Mouse (Mus musculus) ovary, adult 18-20 months (tissue): Measurements from ENCODE around the gene Gm10799.
"Not testable (repeated sequence)": the region's sequence is repeated elsewhere in the genome, so short reads cannot be mapped to it uniquely, and the experiment has no call there.

Experiments
- DNase-seq: peaks from one replicate; pipeline ENCODE4 v3.0.0; 2022; ENCODE audit warnings: low spot score, mixed read lengths

The Gm10799 gene

GRCm38 (mm10) chr2:104068450-104068849, at the start of gene Gm10799:
Gene Gm10799, minus strand, starts transcription at chr2:104068550.
- not testable (repeated sequence) for DNase-seq

- not testable (repeated sequence) for DNase-seq
These were observed 48.8 kb upstream of the Gm10799 start for GRCm38 (mm10) chr2:104117173-104117572.

- no peak for DNase-seq
These were observed 46.5 kb upstream of the Gm10799 start for GRCm38 (mm10) chr2:104114898-104115297.

GRCm38 (mm10) chr2:104113563-104113962, 45.2 kb upstream of the Gm10799 start:
- DNase-seq = not testable (repeated sequence)

GRCm38 (mm10) chr2:104111170-104111797, 42.9 kb upstream of the Gm10799 start:
- DNase-seq = not testable (repeated sequence)

GRCm38 (mm10) chr2:104110031-104110430, 41.7 kb upstream of the Gm10799 start:
- DNase-seq = no peak

- DNase-seq = no peak
These were observed 41.2 kb upstream of the Gm10799 start for GRCm38 (mm10) chr2:104109528-104109927.

- DNase-seq = not testable (repeated sequence)
These were observed 40.7 kb upstream of the Gm10799 start for GRCm38 (mm10) chr2:104109021-104109420.

- DNase-seq = no peak
These were observed 36.5 kb upstream of the Gm10799 start for GRCm38 (mm10) chr2:104104800-104105199.

GRCm38 (mm10) chr2:104099946-104100345, 31.6 kb upstream of the Gm10799 start:
- no peak for DNase-seq

- DNase-seq = no peak
These were observed 30.9 kb upstream of the Gm10799 start for GRCm38 (mm10) chr2:104099231-104099585.

GRCm38 (mm10) chr2:104098529-104099230, 30.3 kb upstream of the Gm10799 start:
- no peak for DNase-seq

GRCm38 (mm10) chr2:104097396-104097795, 29.0 kb upstream of the Gm10799 start:
- DNase-seq = not testable (repeated sequence)

GRCm38 (mm10) chr2:104096796-104097195, 28.4 kb upstream of the Gm10799 start:
- DNase-seq = not testable (repeated sequence)

GRCm38 (mm10) chr2:104096256-104096655, 27.9 kb upstream of the Gm10799 start:
- DNase-seq = no peak

- DNase-seq = peak; percentile 76
These were observed 27.4 kb upstream of the Gm10799 start, which contains the start of gene Cd59a for GRCm38 (mm10) chr2:104095741-104096213. Gene Cd59a, plus strand, starts transcription at chr2:104095801.

GRCm38 (mm10) chr2:104093305-104093704, 25.0 kb upstream of the Gm10799 start:
- no peak for DNase-seq

- DNase-seq = not testable (repeated sequence)
These were observed 19.2 kb upstream of the Gm10799 start for GRCm38 (mm10) chr2:104087562-104087961.

GRCm38 (mm10) chr2:104084027-104084426, 15.7 kb upstream of the Gm10799 start:
- DNase-seq = not testable (repeated sequence)

GRCm38 (mm10) chr2:104082474-104082873, 14.1 kb upstream of the Gm10799 start:
- no peak for DNase-seq

GRCm38 (mm10) chr2:104081436-104082050, 13.2 kb upstream of the Gm10799 start:
- not testable (repeated sequence) for DNase-seq

GRCm38 (mm10) chr2:104078285-104078684, 9.9 kb upstream of the Gm10799 start:
- DNase-seq = not testable (repeated sequence)

GRCm38 (mm10) chr2:104069704-104070185, 1.4 kb upstream of the Gm10799 start, which contains the start of gene Cd59b:
Gene Cd59b, plus strand, starts transcription at chr2:104069849.
- DNase-seq = peak; percentile 36
